Mouse (Mus musculus): ENCODE data around the gene R3hdm2. TPM values are rescaled to one million over a fixed set of nuclear protein-coding genes. Genes with fewer than 3 reads are reported as not detected.

The R3hdm2 gene
- total RNA-seq, 2 experiments from 2014 or later = 158 to 165 TPM

DNA sequence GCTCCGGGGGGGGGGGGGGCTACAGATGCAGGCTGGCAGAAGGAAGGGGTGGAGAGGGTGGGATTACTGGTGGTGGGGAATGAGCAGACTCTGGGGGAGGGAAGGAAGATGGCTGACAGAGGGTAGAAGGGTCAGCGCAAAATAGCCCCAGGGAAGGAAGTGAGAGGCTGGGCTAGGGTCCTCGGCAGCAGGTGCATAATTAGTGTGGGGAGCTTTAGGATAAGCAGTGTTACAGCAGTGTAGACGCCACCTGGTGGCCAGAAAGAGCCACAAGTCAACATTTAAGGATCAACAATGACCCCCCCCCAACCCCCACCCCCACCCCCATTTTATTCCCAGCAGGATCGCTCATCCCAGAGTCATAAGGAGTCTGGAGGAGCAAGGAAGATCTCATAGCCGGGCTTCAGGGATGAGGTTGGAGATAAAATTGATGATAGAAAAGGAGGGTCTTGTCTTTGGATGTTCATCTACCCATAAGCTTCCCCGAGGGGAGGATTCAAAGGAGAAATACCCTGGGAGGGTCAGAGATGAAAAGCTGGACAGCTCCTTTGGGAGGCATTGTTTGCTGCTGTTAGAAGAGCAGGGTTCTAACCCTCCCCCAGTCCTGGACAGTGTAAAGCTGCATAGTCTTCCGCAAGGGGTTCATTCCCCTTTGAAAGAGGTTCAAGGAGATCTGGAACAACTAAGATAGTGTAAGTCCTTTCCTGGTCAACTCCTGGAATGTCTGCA is 156.6 kb downstream of the R3hdm2 start:
- intact Hi-C loops (cut with DNase I) = loop anchor here (10.0 kb wide), 1 partner anchor 202 kb away; no protein-coding TSS in a partner anchor
- DNase-seq = peak; percentile 74

DNA sequence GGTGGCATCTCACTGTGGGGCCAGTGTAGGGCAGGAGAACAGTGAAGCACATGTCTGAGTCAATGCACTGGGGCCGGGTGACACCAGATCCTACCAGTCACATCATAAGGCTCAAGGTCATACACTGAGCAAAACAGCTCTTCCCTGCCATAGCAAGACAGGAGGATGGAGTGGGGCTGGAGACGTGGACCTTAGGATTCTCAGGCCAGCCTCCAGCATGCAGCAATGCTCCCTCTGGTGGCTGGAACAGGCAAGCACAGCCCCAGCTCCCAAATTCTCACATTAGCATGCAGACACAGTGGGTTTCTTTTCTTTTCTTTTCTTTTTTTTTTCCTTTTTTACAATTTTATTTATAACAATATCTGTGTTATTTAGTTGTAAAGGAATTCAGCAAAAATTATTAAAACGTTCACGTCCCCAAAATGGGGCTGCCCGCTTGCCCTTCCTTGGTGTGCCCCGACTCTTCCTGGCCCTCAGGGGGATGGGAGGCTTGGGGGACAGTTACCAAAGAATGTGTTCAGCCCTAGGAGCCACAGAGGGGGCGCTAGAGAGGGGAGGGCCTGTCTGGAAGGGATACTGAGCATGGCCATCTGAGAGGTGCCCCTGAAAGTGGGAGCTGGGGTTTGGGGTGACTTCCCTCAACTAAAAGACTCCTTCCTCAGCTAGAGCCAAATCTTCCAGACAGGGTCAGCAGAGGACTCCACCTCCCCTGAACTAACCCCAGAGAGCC is 157.9 kb downstream of the R3hdm2 start:
- DNase-seq = peak; percentile 86
- intact Hi-C loops (cut with DNase I) = loop anchor here (2.0 to 10.0 kb wide), 2 partner anchors 29 to 203 kb away; no protein-coding TSS in a partner anchor

DNA sequence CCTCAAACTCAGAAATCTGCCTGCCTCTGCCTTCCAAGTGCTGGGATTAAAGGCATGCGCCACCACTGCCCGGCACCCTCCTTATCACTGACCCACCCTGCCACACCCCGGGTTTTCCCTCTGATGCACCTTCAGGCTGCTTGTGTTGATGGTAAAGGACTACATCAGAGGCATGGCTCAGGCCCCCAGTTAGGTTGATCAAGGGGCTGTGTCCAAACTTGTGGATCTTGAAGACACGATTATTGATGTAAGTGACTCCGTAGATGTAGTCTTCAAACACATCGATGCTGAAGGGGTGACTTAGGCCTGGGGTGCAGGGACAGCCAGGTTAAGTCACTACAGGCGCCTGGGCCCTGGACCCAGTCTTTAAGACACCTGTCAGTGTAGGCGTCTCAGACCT is 161.4 kb downstream of the R3hdm2 start:
- intact Hi-C loops (cut with DNase I) = no loop called here
- no peak for DNase-seq

DNA sequence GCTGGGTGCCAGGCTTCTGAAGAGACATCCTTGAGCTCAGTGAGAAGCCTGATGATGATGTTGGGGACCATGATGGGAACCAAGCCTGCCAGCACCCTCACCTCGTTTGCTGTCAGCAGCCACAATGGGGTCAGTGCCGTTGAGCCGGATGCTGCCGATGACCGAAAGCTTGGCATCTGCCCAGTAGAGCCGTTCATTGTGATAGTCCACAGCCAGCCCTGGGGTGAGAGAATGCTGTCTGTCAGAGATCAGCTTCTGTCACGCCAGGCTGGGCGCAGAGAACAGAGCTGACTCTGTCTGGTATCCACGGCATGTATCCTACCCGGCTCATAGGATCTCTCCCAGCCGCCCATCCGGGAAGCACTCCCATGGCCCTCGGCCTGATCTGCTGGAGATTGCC is 162.0 kb downstream of the R3hdm2 start:
- DNase-seq = peak; percentile 70
- intact Hi-C loops (cut with DNase I) = no loop called here

DNA sequence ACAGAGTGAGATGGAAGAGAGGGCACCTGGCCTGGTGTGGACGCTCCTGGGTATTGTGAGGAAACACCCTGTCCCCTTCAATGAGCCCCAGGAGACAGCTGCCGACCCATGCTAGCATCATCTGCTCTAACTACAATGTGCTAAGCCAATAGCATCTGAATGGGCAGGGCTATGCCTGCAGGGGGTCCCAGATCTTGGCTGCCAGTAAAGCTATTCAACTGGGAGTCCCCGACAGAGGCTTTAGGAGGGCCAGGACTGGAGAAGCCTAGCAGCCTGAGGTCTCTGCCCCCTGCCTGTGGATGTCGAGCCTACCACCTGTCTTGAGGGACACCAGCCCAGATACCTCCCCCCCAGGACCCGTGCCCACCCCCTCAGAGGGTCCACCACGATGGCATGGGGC is 162.6 kb downstream of the R3hdm2 start:
- peak; percentile 75 for DNase-seq
- intact Hi-C loops (cut with DNase I) = no loop called here

DNA sequence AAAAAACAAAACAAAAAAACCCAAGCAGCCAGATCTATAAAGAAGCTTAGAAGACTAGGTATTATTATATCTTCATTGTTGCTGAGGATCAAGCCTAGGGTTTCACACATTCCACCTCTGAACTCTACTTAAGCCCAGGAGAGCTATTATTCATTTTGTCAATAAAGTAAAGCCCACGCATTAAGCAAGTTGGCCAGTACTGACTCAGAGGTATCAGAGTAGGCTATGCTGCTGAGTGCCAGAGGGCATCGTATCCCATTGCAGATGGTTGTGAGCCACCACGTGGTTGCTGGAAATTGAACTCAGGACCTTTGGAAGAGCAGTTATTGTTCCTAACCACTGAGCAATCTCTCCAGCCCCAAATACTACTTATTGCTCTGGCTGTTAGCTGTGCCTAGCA is 163.8 kb downstream of the R3hdm2 start:
- intact Hi-C loops (cut with DNase I) = no loop called here

DNA sequence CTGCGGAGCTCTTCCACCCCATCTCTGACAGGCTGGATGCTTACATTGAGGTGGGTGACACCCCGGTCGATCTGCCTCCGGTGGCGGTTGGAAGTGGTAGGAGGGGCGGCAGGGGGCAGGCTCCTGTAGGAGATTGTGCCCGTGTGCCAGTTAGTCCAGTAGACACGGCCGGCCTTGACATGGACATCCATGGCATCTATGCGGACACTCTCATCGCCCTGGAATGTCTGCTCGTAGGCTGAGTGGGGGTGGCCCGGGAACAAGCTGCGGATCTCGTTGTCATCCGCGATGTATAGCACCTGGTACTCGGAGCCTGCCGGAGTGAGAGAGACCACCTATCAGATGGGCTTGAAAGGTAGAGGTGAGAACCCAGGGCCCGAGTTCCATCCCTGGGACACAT is 164.2 kb downstream of the R3hdm2 start:
- DNase-seq = no peak
- intact Hi-C loops (cut with DNase I) = no loop called here

More for the DNA sequence above, 163.8 kb downstream of the R3hdm2 start:
- no peak for DNase-seq

DNA sequence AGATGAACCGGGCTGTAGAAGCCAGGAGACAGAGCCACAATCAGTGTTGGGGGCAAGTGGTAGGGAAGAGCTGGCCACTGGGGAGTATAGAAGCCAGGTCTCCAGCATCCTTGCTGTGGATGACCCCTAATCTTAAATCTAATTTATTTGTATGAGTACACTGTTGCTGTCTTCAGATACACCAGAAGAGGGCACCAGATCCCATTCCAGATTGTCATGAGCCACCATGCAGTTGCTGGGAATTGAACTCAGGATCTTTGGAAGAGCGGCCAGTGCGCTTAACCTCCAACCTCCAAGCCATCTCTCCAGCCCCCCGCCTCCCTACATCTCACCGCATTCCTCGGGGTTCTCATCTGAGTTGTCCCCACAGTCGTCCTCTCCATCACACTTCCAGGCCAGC is 166.4 kb downstream of the R3hdm2 start:
- intact Hi-C loops (cut with DNase I) = no loop called here

DNA sequence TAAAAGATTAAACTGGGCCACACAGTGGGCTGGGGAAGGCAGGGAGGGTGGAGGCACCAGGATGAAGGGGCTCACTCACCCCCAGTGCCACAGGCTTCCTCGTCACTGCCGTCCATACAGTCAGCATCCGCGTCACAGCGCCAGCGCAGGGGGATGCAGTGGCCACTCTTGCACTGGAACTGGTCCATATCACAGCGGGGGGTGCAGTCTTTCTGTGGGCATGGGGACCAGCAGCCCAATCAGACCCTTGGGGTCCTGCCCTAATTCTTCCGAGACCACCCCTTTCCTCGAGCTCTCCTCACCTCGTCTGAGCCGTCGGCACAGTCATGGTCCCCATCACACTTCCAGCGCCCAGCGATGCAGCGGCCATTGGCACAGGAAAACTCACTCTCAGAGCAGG is 168.1 kb downstream of the R3hdm2 start:
- no peak for DNase-seq
- intact Hi-C loops (cut with DNase I) = no loop called here

More for the DNA sequence above, 166.4 kb downstream of the R3hdm2 start:
- no peak for DNase-seq

Other genes with a start within 250 kb of the R3hdm2 start
- 100 to 1,000 TPM in 1 of 2 experiments, 10 to 100 TPM in 1; 99.8 to 109 TPM for gene B4galnt1, start 215.1 kb upstream of the R3hdm2 start, total RNA-seq (2021)
- under 1 TPM; 0.83 to 0.88 TPM for gene Slc26a10, start 199.7 kb upstream of the R3hdm2 start, total RNA-seq (2021)
- 10 to 100 TPM; 70.5 to 75.6 TPM for gene Arhgef25, start 190.2 kb upstream of the R3hdm2 start, total RNA-seq (2021)
- gene Dtx3, start 184.6 kb upstream of the R3hdm2 start, total RNA-seq (2021) = 100 to 1,000 TPM; 184 to 207 TPM
- gene Pip4k2c, start 168.7 kb upstream of the R3hdm2 start, total RNA-seq (2021) = 10 to 100 TPM; 23.8 to 25.0 TPM
- gene Kif5a, start 117.0 kb upstream of the R3hdm2 start, total RNA-seq (2021) = 100 to 1,000 TPM; 291 to 312 TPM
- 100 to 1,000 TPM; 298 to 302 TPM for gene Dctn2, start 114.0 kb upstream of the R3hdm2 start, total RNA-seq (2021)
- 10 to 100 TPM; 47.7 to 51.5 TPM for gene Mbd6, start 91.3 kb upstream of the R3hdm2 start, total RNA-seq (2021)
- 10 to 100 TPM; 65.3 to 65.5 TPM for gene Mars, start 68.5 kb upstream of the R3hdm2 start, total RNA-seq (2021)
- gene Arhgap9, start 58.4 kb upstream of the R3hdm2 start, total RNA-seq (2021) = 1 to 10 TPM in 1 of 2 experiments, under 1 TPM in 1; 0.56 to 1.1 TPM
- gene Gli1, start 38.4 kb upstream of the R3hdm2 start, total RNA-seq (2021) = 1 to 10 TPM; 2.8 to 4.1 TPM
- not detected for gene Inhbe, start 25.9 kb upstream of the R3hdm2 start, total RNA-seq (2021)
- gene Inhbc, start 9.9 kb upstream of the R3hdm2 start, total RNA-seq (2021) = not detected
- gene Stac3, start 121.4 kb downstream of the R3hdm2 start, total RNA-seq (2021) = 1 to 10 TPM; 5.1 to 5.2 TPM
- gene Ndufa4l2, start 134.6 kb downstream of the R3hdm2 start, total RNA-seq (2021) = 1 to 10 TPM; 4.9 to 7.5 TPM
- 10 to 100 TPM; 39.7 to 39.9 TPM for gene Shmt2, start 142.1 kb downstream of the R3hdm2 start, total RNA-seq (2021)
- 10 to 100 TPM; 12.9 to 14.4 TPM for gene Nxph4, start 154.2 kb downstream of the R3hdm2 start, total RNA-seq (2021)
- gene Lrp1, start 240.8 kb downstream of the R3hdm2 start, total RNA-seq (2021) = 100 to 1,000 TPM; 286 to 296 TPM